11 mouse cellular contexts compared by ENCODE assay signal in genomic region chr2:105660874-105661622, GRCm38 (mm10). TPM values are rescaled to one million over a fixed set of nuclear protein-coding genes. Genes with fewer than 3 reads are reported as not detected.
DNase-seq lines count a peak whose midpoint lies in the region; ATAC-seq and TF ChIP-seq lines count a peak whose summit lies in the region.
"Had no signal": no experiment of that assay in that cellular context is flagged by ENCODE, and none has a peak within 500 bp of the region (broad histone marks: within the 10 kb centered on the region; RNA-seq: fewer than 3 reads in every experiment).

No protein-coding gene starts in this region.

- 2% methylated on average over 26 of the region's 26 CpGs for WGBS in forebrain, embryonic 16.5 days
- WGBS in midbrain, embryonic 11.5 days = under 1% methylated on average over 26 of the region's 26 CpGs
- WGBS in lung, postnatal 0 days = 1% methylated on average over 26 of the region's 26 CpGs
- 4% methylated on average over 25 of the region's 26 CpGs for WGBS in liver, embryonic 12.5 days (ENCODE audit: insufficient replicate concordance)

- H3K4me3 ChIP-seq in forebrain, embryonic 16.5 days (replicated peaks; ENCODE audit: low read length) = peak overlapping the region; percentile 21
- peak overlapping the region; percentile 14; the same call in 1 of the 2 replicates for H3K4me3 ChIP-seq in midbrain, embryonic 11.5 days (ENCODE audit: low read depth, low read length)
- no peak overlapping the region for H3K4me3 ChIP-seq in lung, postnatal 0 days (ENCODE audit: low read depth, low read length)
- H3K4me3 ChIP-seq in liver, embryonic 12.5 days = no peak overlapping the region
- H3K4me3 ChIP-seq: liver, embryonic 13.5 days had no signal

- H3K4me1 ChIP-seq in forebrain, embryonic 16.5 days (replicated peaks; ENCODE audit: control insufficient read depth, insufficient read depth, low read length) = peaks cover 20% of the 10 kb centered on the region
- peaks cover 7% of the 10 kb centered on the region for H3K4me1 ChIP-seq in midbrain, embryonic 11.5 days (ENCODE audit: control insufficient read depth, insufficient read depth, low read length)
- no peaks in the 10 kb centered on the region for H3K4me1 ChIP-seq in lung, postnatal 0 days (ENCODE audit: insufficient read depth, low read depth, low read length)
- no peaks in the 10 kb centered on the region for H3K4me1 ChIP-seq in liver, embryonic 12.5 days
- H3K4me1 ChIP-seq: liver, embryonic 13.5 days had no signal

- peak; percentile 16 for DNase-seq in cerebellum, adult 9-11 months
- DNase-seq in cerebellum, postnatal 14 days = peak; percentile 66 to 69
- DNase-seq in midbrain, embryonic 11.5 days (ENCODE audit: low spot score, missing footprints) = peak; percentile 95
- DNase-seq in lung, postnatal 0 days (ENCODE audit: low spot score) = no peak
- no peak for DNase-seq in adrenal gland, postnatal 36 days
- DNase-seq: liver, embryonic 13.5 days had no signal

- no peak overlapping the region for H3K27ac ChIP-seq in forebrain, embryonic 16.5 days (ENCODE audit: low read length)
- H3K27ac ChIP-seq in midbrain, embryonic 11.5 days (ENCODE audit: low read depth, low read length) = no peak overlapping the region
- no peak overlapping the region for H3K27ac ChIP-seq in lung, postnatal 0 days (ENCODE audit: low read length)
- H3K27ac ChIP-seq in liver, embryonic 12.5 days = no peak overlapping the region
- H3K27ac ChIP-seq: liver, embryonic 13.5 days had no signal

- H3K9ac ChIP-seq in forebrain, embryonic 16.5 days (replicated peaks; ENCODE audit: low read depth, low read length) = no peak overlapping the region
- H3K9ac ChIP-seq in midbrain, embryonic 11.5 days (ENCODE audit: low read length) = no peak overlapping the region; the same call in 1 of the 2 replicates
- H3K9ac ChIP-seq in lung, postnatal 0 days (replicated peaks; ENCODE audit: low read depth) = no peak overlapping the region
- no peak overlapping the region for H3K9ac ChIP-seq in liver, embryonic 12.5 days
- H3K9ac ChIP-seq: liver, embryonic 13.5 days had no signal

- H3K9me3 ChIP-seq in forebrain, embryonic 16.5 days (ENCODE audit: control insufficient read depth, low read length) = no peaks in the 10 kb centered on the region
- H3K9me3 ChIP-seq in midbrain, embryonic 11.5 days (ENCODE audit: control insufficient read depth, low read length) = no peaks in the 10 kb centered on the region
- no peaks in the 10 kb centered on the region for H3K9me3 ChIP-seq in lung, postnatal 0 days (ENCODE audit: low read length)
- H3K9me3 ChIP-seq in liver, embryonic 12.5 days (replicated peaks) = no peaks in the 10 kb centered on the region
- H3K9me3 ChIP-seq: liver, embryonic 13.5 days had no signal

- ATAC-seq in cerebellum, adult (ENCODE audit: insufficient number of reproducible peaks, low FRiP score, low TSS enrichment) = no peak
- no peak for ATAC-seq in forebrain, embryonic 16.5 days
- ATAC-seq in midbrain, embryonic 11.5 days (ENCODE audit: low FRiP score) = peak; percentile 17; the same call in 1 of the 2 replicates
- no peak for ATAC-seq in lung, postnatal 0 days
- ATAC-seq in liver, embryonic 12.5 days = no peak

- no peak for TF ChIP-seq CTCF in lung, postnatal 0 days (IDR thresholded peaks at IDR 0.05)

- no peaks in the 10 kb centered on the region for H3K36me3 ChIP-seq in forebrain, embryonic 16.5 days (ENCODE audit: control insufficient read depth, insufficient read depth)
- H3K36me3 ChIP-seq in midbrain, embryonic 11.5 days (ENCODE audit: control insufficient read depth, insufficient read depth, low read length) = no peaks in the 10 kb centered on the region
- no peaks in the 10 kb centered on the region for H3K36me3 ChIP-seq in lung, postnatal 0 days (ENCODE audit: insufficient read depth, low read length)
- no peaks in the 10 kb centered on the region for H3K36me3 ChIP-seq in liver, embryonic 12.5 days
- H3K36me3 ChIP-seq: liver, embryonic 13.5 days had no signal

- peak overlapping the region; percentile 41 for H3K4me2 ChIP-seq in forebrain, embryonic 16.5 days (ENCODE audit: low read length)
- H3K4me2 ChIP-seq in midbrain, embryonic 11.5 days = peak overlapping the region; percentile 24
- H3K4me2 ChIP-seq in lung, postnatal 0 days (replicated peaks; ENCODE audit: low read depth, low read length) = no peak overlapping the region
- no peak overlapping the region for H3K4me2 ChIP-seq in liver, embryonic 12.5 days
- H3K4me2 ChIP-seq: liver, embryonic 13.5 days had no signal

- no peak for TF ChIP-seq EP300 in lung, postnatal 0 days (IDR thresholded peaks at IDR 0.05)

- peaks cover 66% of the 10 kb centered on the region for H3K27me3 ChIP-seq in forebrain, embryonic 16.5 days (replicated peaks; ENCODE audit: control insufficient read depth, insufficient read depth, low read length)
- H3K27me3 ChIP-seq in midbrain, embryonic 11.5 days (ENCODE audit: control insufficient read depth, insufficient read depth, low read length) = peaks cover 94% of the 10 kb centered on the region
- peaks cover 74% of the 10 kb centered on the region for H3K27me3 ChIP-seq in lung, postnatal 0 days (replicated peaks; ENCODE audit: insufficient read depth, low read length)
- H3K27me3 ChIP-seq in liver, embryonic 12.5 days (replicated peaks) = peaks cover 97% of the 10 kb centered on the region

RNA-seq across cellular contexts. Expression of gene Pax6, which starts 7.7 kb away (rescaled TPM):
- polyA plus RNA-seq in forebrain, embryonic 16.5 days (2015; fragmentation: Nextera tagmentation; extraction: Ambion mirVana) = 39.9 and 42.2 TPM in 2 replicates
- 45.5 and 45.7 TPM in 2 replicates for polyA plus RNA-seq in midbrain, embryonic 11.5 days (2014; fragmentation: Nextera tagmentation; extraction: Ambion mirVana)
- not detected in 2 replicates for polyA plus RNA-seq in lung, postnatal 0 days (2015; fragmentation: Nextera tagmentation; extraction: Ambion mirVana)
- 0.05 TPM in 1 of 2 replicates, not detected in the other for polyA plus RNA-seq in liver, embryonic 12.5 days (2016; fragmentation: Nextera tagmentation; extraction: Ambion mirVana)
- total RNA-seq in adrenal gland, postnatal 36 days (2021) = not detected
- total RNA-seq: gastrocnemius, adult 18-20 months; neutrophil, adult 5-6 weeks had no signal

Comparison
In these comparisons a context has a peak if more than half of its experiments do, and no peak if none do; other contexts are left out.
1. DNase-seq: peak in cerebellum, adult 9-11 months (single experiment), cerebellum, postnatal 14 days (2 of 2) and midbrain, embryonic 11.5 days (single experiment); none in lung, postnatal 0 days (single experiment) and adrenal gland, postnatal 36 days (0 of 2).
2. H3K4me2 ChIP-seq: peak in forebrain, embryonic 16.5 days (single experiment) and midbrain, embryonic 11.5 days (single experiment); none in lung, postnatal 0 days (single experiment) and liver, embryonic 12.5 days (single experiment).
3. H3K4me3 ChIP-seq: peak in forebrain, embryonic 16.5 days (single experiment) and midbrain, embryonic 11.5 days (single experiment); none in lung, postnatal 0 days (single experiment) and liver, embryonic 12.5 days (single experiment).
4. RNA of gene Pax6, which starts 7.7 kb away (polyA plus RNA-seq): 45.5 to 45.7 TPM in midbrain, embryonic 11.5 days and 39.9 to 42.2 TPM in forebrain, embryonic 16.5 days; 0.05 TPM in liver, embryonic 12.5 days and not detected in lung, postnatal 0 days; every median in the first group is over 10 times any median in the second.